Mouse (Mus musculus) heart, postnatal 4 days (tissue): ENCODE results near the gene Selenoh. TPM values are rescaled to one million over a fixed set of nuclear protein-coding genes. Genes with fewer than 3 reads are reported as not detected.

Experiments
- DNase-seq: peaks from one replicate; pipeline ENCODE4 v3.0.0; 2021
- total RNA-seq, 2 experiments: library from RNA; stranded (reverse); gene quantifications; 2 replicates each; pipeline ENCODE4 v1.2.3; 2021

Selenoh gene
- total RNA-seq, 2 experiments from 2014 or later, result 109 to 112 TPM

GRCm38 (mm10) chr2:84626366-84626975 is 44.1 kb downstream of the Selenoh start:
- DNase-seq, result no peak

DNA sequence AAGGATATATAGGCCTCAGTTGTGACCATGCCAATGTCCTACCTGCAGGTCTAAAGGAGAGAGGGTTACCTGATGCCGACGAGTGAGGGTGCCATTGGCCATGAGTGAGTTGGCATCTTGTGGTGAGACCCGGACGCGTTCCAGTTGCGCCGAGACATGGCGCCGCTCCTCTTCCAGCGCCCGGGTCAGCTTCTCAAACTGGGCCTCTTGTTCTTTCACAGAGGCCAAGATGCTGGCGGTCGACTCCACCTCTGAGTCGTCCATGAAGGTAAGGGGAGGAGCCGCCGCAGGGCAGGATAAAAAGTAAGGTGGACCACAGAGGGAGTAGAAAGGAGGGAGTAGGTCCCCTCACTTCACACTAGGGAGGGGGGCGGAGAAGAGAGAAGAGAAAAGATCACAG is 46.4 kb downstream of the Selenoh start:
- no peak for DNase-seq

- DNase-seq, result no peak
Observed at GRCm38 (mm10) chr2:84623428-84624119, 47.0 kb downstream of the Selenoh start.

DNA sequence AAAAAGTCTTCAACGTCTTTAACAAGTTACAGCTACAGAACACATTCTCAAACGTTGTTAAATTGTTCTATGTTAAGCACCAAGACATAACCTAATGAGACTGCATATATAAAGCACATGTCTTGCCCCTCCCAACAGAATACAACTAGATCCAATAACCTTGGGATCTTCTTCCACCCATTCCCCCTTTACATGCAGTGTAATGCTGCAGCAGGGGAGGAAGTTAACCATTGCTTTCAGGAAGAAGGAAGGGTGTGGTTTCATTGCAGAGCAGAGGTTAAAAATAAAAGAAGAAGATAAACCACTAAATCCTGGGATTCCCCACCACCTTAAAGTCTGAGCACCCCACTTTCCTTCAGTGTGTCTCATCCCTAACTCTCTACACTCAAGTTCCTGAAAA is 47.9 kb downstream of the Selenoh start:
- no peak for DNase-seq

- DNase-seq, result no peak
Observed at GRCm38 (mm10) chr2:84619646-84620340, 50.8 kb downstream of the Selenoh start.

Other genes with a start within 250 kb of the Selenoh start
- gene Calcrl, start 245.4 kb downstream of the Selenoh start, total RNA-seq, result 10 to 100 TPM; 37.2 to 41.6 TPM
- 10 to 100 TPM; 62.0 to 64.4 TPM for gene Tfpi, start 194.0 kb downstream of the Selenoh start, total RNA-seq
- gene Ctnnd1, start 20.0 kb downstream of the Selenoh start, total RNA-seq, result 100 to 1,000 TPM; 161 to 162 TPM
- under 1 TPM in 1 of 2 experiments, not detected in 1; 0.11 TPM for gene Btbd18, start 11.7 kb downstream of the Selenoh start, total RNA-seq
- 10 to 100 TPM; 15.3 to 22.6 TPM for gene Gm28635, start 7.3 kb upstream of the Selenoh start, total RNA-seq
- 10 to 100 TPM; 18.9 to 20.2 TPM for gene Med19, start 7.6 kb upstream of the Selenoh start, total RNA-seq
- gene Tmx2, start 8.4 kb upstream of the Selenoh start, total RNA-seq, result 100 to 1,000 TPM; 105 to 107 TPM
- gene Zdhhc5, start 44.4 kb upstream of the Selenoh start, total RNA-seq, result 10 to 100 TPM; 73.9 to 74.2 TPM
- 1 to 10 TPM; 7.4 to 7.9 TPM for gene Clp1, start 56.6 kb upstream of the Selenoh start, total RNA-seq
- under 1 TPM; 0.77 to 0.88 TPM for gene Ypel4, start 63.3 kb upstream of the Selenoh start, total RNA-seq
- gene Gm19426, start 72.9 kb upstream of the Selenoh start, total RNA-seq, result 1 to 10 TPM; 8.6 to 9.4 TPM
- gene Serping1, start 104.7 kb upstream of the Selenoh start, total RNA-seq, result 10 to 100 TPM; 27.2 to 30.0 TPM
- 10 to 100 TPM; 23.1 to 51.0 TPM for gene Ube2l6, start 128.1 kb upstream of the Selenoh start, total RNA-seq
- under 1 TPM; 0.14 TPM for gene Smtnl1, start 151.9 kb upstream of the Selenoh start, total RNA-seq
- 100 to 1,000 TPM; 107 to 126 TPM for gene Timm10, start 156.2 kb upstream of the Selenoh start, total RNA-seq
- 1 to 10 TPM; 2.1 to 2.7 TPM for gene Slc43a1, start 168.1 kb upstream of the Selenoh start, total RNA-seq
- gene Rtn4rl2, start 215.9 kb upstream of the Selenoh start, total RNA-seq, result 1 to 10 TPM; 3.2 to 4.1 TPM